Mouse (Mus musculus) kidney, embryonic 14.5 days (tissue): Measurements from ENCODE around the gene Adora2a. TPM values are rescaled to one million over a fixed set of nuclear protein-coding genes. Genes with fewer than 3 reads are reported as not detected.
"Not testable (repeated sequence)": the region's sequence is repeated elsewhere in the genome, so short reads cannot be mapped to it uniquely, and the experiment has no call there.

Experiments
- ATAC-seq: fragments of 200-750 bp; cut with Nextera tagmentation; 2 replicates; pipeline ENCODE4 v1.8.0; 2017; ENCODE audit warnings: moderate number of reproducible peaks, mild to moderate bottlenecking, moderate TSS enrichment, moderate library complexity; ENCODE audit not compliant: low FRiP score, low TSS enrichment
- H3K27ac ChIP-seq: fragments of 300-500 bp; sonication (generic); 2 replicates; pipeline ENCODE4 v1.5.1; 2014; ENCODE audit warnings: low read depth, mild to moderate bottlenecking, low read length, moderate library complexity, mixed read lengths
- H3K27me3 ChIP-seq: fragments of 300-500 bp; sonication (generic); 2 replicates; pipeline ENCODE4 v1.6.1; 2014; ENCODE audit warnings: mild to moderate bottlenecking, low read length; ENCODE audit not compliant: control insufficient read depth, insufficient read depth
- H3K36me3 ChIP-seq: fragments of 300-500 bp; sonication (generic); 2 replicates; pipeline ENCODE4 v1.6.1; 2014; ENCODE audit warnings: low read length, mixed read lengths; ENCODE audit not compliant: control insufficient read depth, insufficient read depth
- H3K4me1 ChIP-seq: fragments of 300-500 bp; sonication (generic); 2 replicates; pipeline ENCODE4 v1.6.1; 2014; ENCODE audit warnings: low read length, mixed read lengths; ENCODE audit not compliant: control insufficient read depth, insufficient read depth
- H3K4me2 ChIP-seq: fragments of 300-500 bp; sonication (generic); replicated peaks from 2 replicates; pipeline ENCODE4 v1.6.1; 2014; ENCODE audit warnings: low read depth, mild to moderate bottlenecking, low read length
- H3K4me3 ChIP-seq: fragments of 300-500 bp; sonication (generic); 2 replicates; pipeline ENCODE4 v1.5.1; 2014; ENCODE audit warnings: mild to moderate bottlenecking, low read length
- H3K9ac ChIP-seq: fragments of 300-500 bp; sonication (generic); 2 replicates; pipeline ENCODE4 v1.6.1; 2014; ENCODE audit warnings: low read depth, mild to moderate bottlenecking, low read length, moderate library complexity
- H3K9me3 ChIP-seq: fragments of 300-500 bp; sonication (generic); 2 replicates; pipeline ENCODE4 v1.6.1; 2016; ENCODE audit warnings: low read length; ENCODE audit not compliant: control insufficient read depth
- WGBS: fragments of 180-500 bp; shearing (Covaris S2); extraction: QIAGEN DNeasy Blood & Tissue Kit; methylation state at CpG from one replicate; pipeline ENCODE4 v1.1.7; 2014; 5-methylcytosine and 5-hydroxymethylcytosine counted together
- polyA plus RNA-seq: library from polyadenylated mRNA; unstranded; fragments of >200 nt; fragmentation: Nextera tagmentation; extraction: Ambion mirVana; gene quantifications from 2 replicates; pipeline ENCODE4 v1.2.1, GENCODE M21; 2014

Gene Adora2a
- polyA plus RNA-seq, 1 experiment from 2014 or later = 7.1 TPM

- not testable (repeated sequence) for H3K9ac ChIP-seq, H3K9me3 ChIP-seq, H3K27ac ChIP-seq, H3K4me1 ChIP-seq, H3K36me3 ChIP-seq, H3K4me3 ChIP-seq, H3K27me3 ChIP-seq, H3K4me2 ChIP-seq
- 72% methylated on average over 13 of the region's 19 CpGs for WGBS
- ATAC-seq = 0 out of 2 replicates have a peak, but pooled peaks have one; percentile 52
Observed at GRCm38 (mm10) chr10:75373655-75374351, 57.1 kb downstream of the Adora2a start.

DNA sequence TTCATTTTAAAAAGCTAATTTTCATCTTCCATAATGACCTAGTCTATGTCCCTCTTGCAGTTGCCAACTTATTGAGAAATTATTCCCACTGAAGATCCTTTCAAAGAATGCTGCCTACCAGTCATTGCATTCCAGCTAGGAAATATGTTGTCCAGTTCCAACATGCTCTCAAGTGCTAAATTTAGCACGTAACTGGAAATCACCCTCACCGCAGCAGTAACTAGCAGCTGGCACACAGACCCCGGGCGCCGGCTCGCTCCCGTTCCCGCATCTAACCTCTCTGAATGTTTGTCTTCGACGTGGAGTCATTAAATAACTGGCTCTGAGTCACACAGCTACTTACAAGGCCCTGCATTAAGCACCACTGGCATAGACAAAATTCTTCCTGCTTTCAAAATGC lies 62.0 kb downstream of the Adora2a start:
- 67% methylated on average over 10 of the region's 10 CpGs for whole genome bisulfite sequencing

More for the DNA sequence above, 62.0 kb downstream of the Adora2a start:
- Histone ChIP-seq H3K4me1 (no peaks in the 10 kb centered on the region), H3K27me3 (no peaks in the 10 kb centered on the region), H3K9ac (no peak overlapping the region), H3K27ac (no peak overlapping the region), H3K4me2 (no peak overlapping the region), H3K9me3 (no peaks in the 10 kb centered on the region), H3K36me3 (no peaks in the 10 kb centered on the region), H3K4me3 (no peak overlapping the region)
- ATAC-seq = no peak

Other genes starting within 250 kb of the Adora2a start
- gene Specc1l, start 104.8 kb upstream of the Adora2a start, polyA plus RNA-seq = 17.2 and 27.6 TPM in 2 replicates
- 0.93 and 1.3 TPM in 2 replicates for gene Upb1, start 84.2 kb downstream of the Adora2a start, polyA plus RNA-seq
- 178 and 249 TPM in 2 replicates for gene Snrpd3, start 200.7 kb downstream of the Adora2a start, polyA plus RNA-seq
- gene Gucd1, start 201.1 kb downstream of the Adora2a start, polyA plus RNA-seq = 31.7 and 46.9 TPM in 2 replicates
- 2.1 and 2.9 TPM in 2 replicates for gene Lrrc75b, start 243.5 kb downstream of the Adora2a start, polyA plus RNA-seq
- 29.1 and 57.6 TPM in 2 replicates for gene Ggt1, start 244.7 kb downstream of the Adora2a start, polyA plus RNA-seq